Comparison of ENCODE assay signal across 21 mouse cellular contexts in genomic region chr3:88566116-88566515, GRCm38 (mm10). TPM values are rescaled to one million over a fixed set of nuclear protein-coding genes. Genes with fewer than 3 reads are reported as not detected.
DNase-seq lines count a peak whose midpoint lies in the region; ATAC-seq and TF ChIP-seq lines count a peak whose summit lies in the region.
"Had no signal": no experiment of that assay in that cellular context is flagged by ENCODE, and none has a peak within 500 bp of the region (broad histone marks: within the 10 kb centered on the region; RNA-seq: fewer than 3 reads in every experiment).

No protein-coding gene starts in this region.

- 0 out of 2 replicates have a peak, but pooled peaks have one; percentile 4 for ATAC-seq in intestine, embryonic 16.5 days
- ATAC-seq in forebrain, embryonic 14.5 days: no peak
- ATAC-seq: forebrain, embryonic 15.5 days; inflammation-experienced regulatory T-cells, adult 6 months had no signal

- no peaks in the 10 kb centered on the region for H3K4me1 ChIP-seq in heart, embryonic 10.5 days
- H3K4me1 ChIP-seq in E14TG2a.4 (replicated peaks; ENCODE audit: low read depth, low read length) (peaks cover 94% of the 10 kb centered on the region), ES-E14 (ENCODE audit: control insufficient read depth in 2 of 2, insufficient read depth in 2 of 2, low read length in 2 of 2, poor library complexity in 1 of 2) (peaks cover 5 to 35% of the 10 kb centered on the region in 2 experiments; a peak in 3 of 4 replicates)
- H3K4me1 ChIP-seq in intestine, embryonic 16.5 days (ENCODE audit: control insufficient read depth, insufficient read depth, low read length): peaks cover 8% of the 10 kb centered on the region; the same call in 1 of the 2 replicates
- no peaks in the 10 kb centered on the region for H3K4me1 ChIP-seq in forebrain, embryonic 14.5 days (ENCODE audit: control insufficient read depth, insufficient read depth, low read length)
- H3K4me1 ChIP-seq: limb, embryonic 10.5 days; neural tube, embryonic 12.5 days had no signal

- no peaks in the 10 kb centered on the region for H3K27me3 ChIP-seq in heart, embryonic 10.5 days (ENCODE audit: insufficient read depth, poor library complexity, severe bottlenecking)
- H3K27me3 ChIP-seq in E14TG2a.4 (ENCODE audit: insufficient read depth, low read length): no peaks in the 10 kb centered on the region
- H3K27me3 ChIP-seq in intestine, embryonic 16.5 days (replicated peaks; ENCODE audit: control insufficient read depth, insufficient read depth, low read length): no peaks in the 10 kb centered on the region
- H3K27me3 ChIP-seq in forebrain, embryonic 14.5 days (replicated peaks; ENCODE audit: control insufficient read depth, insufficient read depth, low read length): no peaks in the 10 kb centered on the region
- H3K27me3 ChIP-seq: forebrain, embryonic 15.5 days; kidney, embryonic 15.5 days; neural tube, embryonic 12.5 days had no signal

- H3K9me3 ChIP-seq in heart, embryonic 10.5 days: no peaks in the 10 kb centered on the region
- peaks cover 29% of the 10 kb centered on the region for H3K9me3 ChIP-seq in E14TG2a.4 (ENCODE audit: low read length)
- no peaks in the 10 kb centered on the region for H3K9me3 ChIP-seq in ES-E14 (ENCODE audit: control insufficient read depth, insufficient read depth, low read depth, low read length)
- H3K9me3 ChIP-seq in intestine, embryonic 16.5 days (ENCODE audit: control insufficient read depth, low read length): no peaks in the 10 kb centered on the region
- no peaks in the 10 kb centered on the region for H3K9me3 ChIP-seq in forebrain, embryonic 14.5 days (replicated peaks; ENCODE audit: control insufficient read depth, low read length)
- H3K9me3 ChIP-seq: forebrain, embryonic 15.5 days; kidney, embryonic 15.5 days; limb, embryonic 10.5 days; midbrain, embryonic 10.5 days; neural tube, embryonic 12.5 days had no signal

- DNase-seq in heart, embryonic 10.5 days (ENCODE audit: low spot score): no peak
- DNase-seq in heart, adult 8-10 months (ENCODE audit: low spot score): no peak
- DNase-seq in ES-E14 (ENCODE audit: low read depth, low spot score): no peak
- no peak for DNase-seq in forebrain, embryonic 14.5 days (ENCODE audit: low spot score)
- no peak for DNase-seq in cerebellum, adult 9-11 months
- DNase-seq: cerebellum, adult 11 months; cerebellum, postnatal 36 days; lung, adult 2 months had no signal

- 87% methylated on average over 3 of the region's 3 CpGs for WGBS in heart, embryonic 10.5 days
- WGBS in intestine, embryonic 16.5 days: 91% methylated on average over 3 of the region's 3 CpGs
- WGBS in forebrain, embryonic 14.5 days: 91% methylated on average over 3 of the region's 3 CpGs

- peaks cover 95% of the 10 kb centered on the region for H3K36me3 ChIP-seq in heart, embryonic 10.5 days
- H3K36me3 ChIP-seq in E14TG2a.4 (ENCODE audit: insufficient read depth, low read length) (peaks cover 97% of the 10 kb centered on the region), ES-E14 (ENCODE audit: control insufficient read depth, insufficient read depth, low read length, poor library complexity, severe bottlenecking) (peaks cover 70% of the 10 kb centered on the region)
- peaks cover 42% of the 10 kb centered on the region for H3K36me3 ChIP-seq in intestine, embryonic 16.5 days (ENCODE audit: control insufficient read depth, insufficient read depth, low read length)
- H3K36me3 ChIP-seq in forebrain, embryonic 14.5 days (ENCODE audit: control insufficient read depth, insufficient read depth, low read length): peaks cover 92% of the 10 kb centered on the region

- no peak overlapping the region for H3K4me3 ChIP-seq in heart, embryonic 10.5 days
- H3K4me3 ChIP-seq in E14TG2a.4 (replicated peaks; ENCODE audit: low read length) (peak overlapping the region; percentile 47), ES-E14 (ENCODE audit: insufficient read depth in 1 of 2, low read depth in 1 of 2, low read length in 2 of 2, poor library complexity in 1 of 2, severe bottlenecking in 1 of 2) (no peak overlapping the region)
- H3K4me3 ChIP-seq in intestine, embryonic 16.5 days (ENCODE audit: low read length): no peak overlapping the region
- H3K4me3 ChIP-seq in forebrain, embryonic 14.5 days (ENCODE audit: low read depth, low read length): no peak overlapping the region
- H3K4me3 ChIP-seq: erythroblast, embryonic 14.5 days; forebrain, embryonic 15.5 days; kidney, embryonic 15.5 days; limb, embryonic 10.5 days; midbrain, embryonic 10.5 days; neural tube, embryonic 12.5 days had no signal

- TF ChIP-seq CTCF in E14TG2a.4 (conservative IDR thresholded peaks at IDR 0.05; ENCODE audit: low read length): no peak

- peak overlapping the region; percentile 23; the same call in 1 of the 2 replicates for H3K9ac ChIP-seq in ES-E14 (ENCODE audit: insufficient read depth, low read depth, low read length, poor library complexity, severe bottlenecking)
- no peak overlapping the region for H3K9ac ChIP-seq in intestine, embryonic 16.5 days (ENCODE audit: low read depth, low read length)
- no peak overlapping the region for H3K9ac ChIP-seq in forebrain, embryonic 14.5 days (ENCODE audit: low read length)
- H3K9ac ChIP-seq: forebrain, embryonic 15.5 days; kidney, embryonic 15.5 days; neural tube, embryonic 12.5 days had no signal

- H3K4me2 ChIP-seq in intestine, embryonic 16.5 days (ENCODE audit: low read depth, low read length): no peak overlapping the region
- no peak overlapping the region for H3K4me2 ChIP-seq in forebrain, embryonic 14.5 days (ENCODE audit: low read length)
- H3K4me2 ChIP-seq: forebrain, embryonic 15.5 days; kidney, embryonic 15.5 days; neural tube, embryonic 12.5 days had no signal

- H3K27ac ChIP-seq in heart, embryonic 10.5 days: 0 out of 2 replicates have a peak overlapping the region, but pooled peaks have one; percentile 25
- peak overlapping the region; percentile 36 for H3K27ac ChIP-seq in ES-E14 (ENCODE audit: insufficient read depth, low read depth, low read length, poor library complexity, severe bottlenecking)
- H3K27ac ChIP-seq in intestine, embryonic 16.5 days (ENCODE audit: low read length): peak overlapping the region; percentile 71
- H3K27ac ChIP-seq in forebrain, embryonic 14.5 days (ENCODE audit: low read depth, low read length): no peak overlapping the region
- H3K27ac ChIP-seq: forebrain, embryonic 15.5 days; kidney, embryonic 15.5 days; limb, embryonic 10.5 days; midbrain, embryonic 10.5 days; neural tube, embryonic 12.5 days had no signal

- in situ Hi-C loops in ES-E14 (cut with MboI; ENCODE audit: low sequenced_read_pairs in 2 of 2, unreplicated experiment in 2 of 2): no loop called here

TF ChIP-seq in ES-E14, 5 proteins besides CTCF, POLR2A, EP300 and RAD21:
- TF ChIP-seq HCFC1 (IDR thresholded peaks at IDR 0.05; ENCODE audit: borderline replicate concordance, insufficient read depth, low read length): no peak
- no peak for TF ChIP-seq CHD2 (IDR thresholded peaks at IDR 0.05; ENCODE audit: low read depth, low read length)
- no peak for TF ChIP-seq ZNF384 (IDR thresholded peaks at IDR 0.05; ENCODE audit: low read depth, low read length)
- TF ChIP-seq MAFK (IDR thresholded peaks at IDR 0.05; ENCODE audit: insufficient read depth, low read depth, low read length): no peak
- no peak for TF ChIP-seq ZC3H11A (IDR thresholded peaks at IDR 0.05; ENCODE audit: borderline replicate concordance, low read depth, low read length)
TF ChIP-seq in ES-E14: peak in this region for 0.

RNA-seq across cellular contexts. Expression of gene Ssr2, which starts 9.6 kb away (rescaled TPM):
- polyA plus RNA-seq in heart, embryonic 10.5 days (2016; fragmentation: Nextera tagmentation; extraction: Ambion mirVana): 184 and 207 TPM in 2 replicates
- 10 to 100 TPM; 60.4 to 67.0 (median 64.4) TPM for total RNA-seq in heart, adult 8-10 months (2022)
- 827 and 1,221 TPM in 2 replicates for total RNA-seq in ES-E14 (2012; rRNA removed)
- polyA plus RNA-seq in intestine, embryonic 16.5 days (2015; fragmentation: Nextera tagmentation; extraction: Ambion mirVana): 371 and 377 TPM in 2 replicates
- polyA plus RNA-seq in forebrain, embryonic 14.5 days (2014; fragmentation: Nextera tagmentation; extraction: Ambion mirVana): 135 and 155 TPM in 2 replicates

RNA-seq across cellular contexts. Expression of gene Ubqln4, which starts 12.6 kb away (rescaled TPM):
- polyA plus RNA-seq in heart, embryonic 10.5 days (2016; fragmentation: Nextera tagmentation; extraction: Ambion mirVana): 49.5 and 62.2 TPM in 2 replicates
- total RNA-seq in heart, adult 8-10 months (2022): 10 to 100 TPM; 68.8 to 90.5 (median 77.6) TPM
- 103 and 135 TPM in 2 replicates for total RNA-seq in ES-E14 (2012; rRNA removed)
- polyA plus RNA-seq in intestine, embryonic 16.5 days (2015; fragmentation: Nextera tagmentation; extraction: Ambion mirVana): 37.2 and 38.9 TPM in 2 replicates
- 40.5 and 43.3 TPM in 2 replicates for polyA plus RNA-seq in forebrain, embryonic 14.5 days (2014; fragmentation: Nextera tagmentation; extraction: Ambion mirVana)

RNA-seq across cellular contexts. Expression of gene Lamtor2, which starts 13.2 kb away (rescaled TPM):
- 154 and 190 TPM in 2 replicates for polyA plus RNA-seq in heart, embryonic 10.5 days (2016; fragmentation: Nextera tagmentation; extraction: Ambion mirVana)
- total RNA-seq in heart, adult 8-10 months (2022): 100 to 1,000 TPM; 104 to 116 (median 107) TPM
- total RNA-seq in ES-E14 (2012; rRNA removed): 108 and 112 TPM in 2 replicates
- polyA plus RNA-seq in intestine, embryonic 16.5 days (2015; fragmentation: Nextera tagmentation; extraction: Ambion mirVana): 244 and 256 TPM in 2 replicates
- polyA plus RNA-seq in forebrain, embryonic 14.5 days (2014; fragmentation: Nextera tagmentation; extraction: Ambion mirVana): 107 and 122 TPM in 2 replicates

RNA-seq across cellular contexts. Expression of gene Rab25, which starts 18.0 kb away (rescaled TPM):
- 1.1 and 1.6 TPM in 2 replicates for polyA plus RNA-seq in heart, embryonic 10.5 days (2016; fragmentation: Nextera tagmentation; extraction: Ambion mirVana)
- not detected for total RNA-seq in heart, adult 8-10 months (2022)
- 2.1 and 4.0 TPM in 2 replicates for total RNA-seq in ES-E14 (2012; rRNA removed)
- 102 and 109 TPM in 2 replicates for polyA plus RNA-seq in intestine, embryonic 16.5 days (2015; fragmentation: Nextera tagmentation; extraction: Ambion mirVana)
- not detected in 2 replicates for polyA plus RNA-seq in forebrain, embryonic 14.5 days (2014; fragmentation: Nextera tagmentation; extraction: Ambion mirVana)
- total RNA-seq: adrenal gland, adult 18-20 months; gastrocnemius, adult 8-10 months; layer of hippocampus, adult 18-20 months; monocyte, adult 5-6 weeks had no signal
- polyA plus RNA-seq: erythroblast, embryonic 14.5 days; inflammation-experienced regulatory T-cells, adult 6 months had no signal

RNA-seq across cellular contexts. Expression of gene Mex3a, which starts 33.9 kb away (rescaled TPM):
- 11.6 and 22.8 TPM in 2 replicates for polyA plus RNA-seq in heart, embryonic 10.5 days (2016; fragmentation: Nextera tagmentation; extraction: Ambion mirVana)
- under 1 TPM; 0.28 to 0.44 (median 0.33) TPM for total RNA-seq in heart, adult 8-10 months (2022)
- 24.9 and 29.8 TPM in 2 replicates for total RNA-seq in ES-E14 (2012; rRNA removed)
- 6.5 and 7.3 TPM in 2 replicates for polyA plus RNA-seq in intestine, embryonic 16.5 days (2015; fragmentation: Nextera tagmentation; extraction: Ambion mirVana)
- 48.8 and 50.1 TPM in 2 replicates for polyA plus RNA-seq in forebrain, embryonic 14.5 days (2014; fragmentation: Nextera tagmentation; extraction: Ambion mirVana)
